ENCODE assay signal across 15 mouse cellular contexts in genomic region chr8:123242107-123242923, GRCm38 (mm10).
"Had no signal": no experiment of that assay in that cellular context is flagged by ENCODE, and none has a peak within 500 bp of the region (broad histone marks: within the 10 kb centered on the region; RNA-seq: fewer than 3 reads in every experiment).

No protein-coding gene starts in this region.

- H3K9ac ChIP-seq: limb, embryonic 13.5 days; liver, embryonic 14.5 days; lung, embryonic 14.5 days had no signal

- ATAC-seq: lung, postnatal 0 days had no signal

- H3K9me3 ChIP-seq: limb, embryonic 10.5 days; limb, embryonic 13.5 days had no signal

- H3K4me2 ChIP-seq: limb, embryonic 13.5 days; lung, embryonic 14.5 days had no signal

- H3K27ac ChIP-seq: kidney, postnatal 0 days; layer of hippocampus, adult 2 months; limb, embryonic 10.5 days; limb, embryonic 13.5 days; liver, embryonic 14.5 days; macrophage; stomach, postnatal 0 days had no signal

- DNase-seq: kidney, postnatal 25 days; layer of hippocampus, adult 9-11 months; lung, embryonic 14.5 days; midbrain, embryonic 14.5 days; thymus, adult 2 months; thymus, postnatal 14 days; thymus, postnatal 4 days had no signal

- H3K4me3 ChIP-seq: layer of hippocampus, adult 2 months; limb, embryonic 10.5 days; limb, embryonic 13.5 days had no signal

- H3K4me1 ChIP-seq: limb, embryonic 13.5 days had no signal
